Mouse (Mus musculus): ENCODE data around the gene Tcf20. TPM values are rescaled to one million over a fixed set of nuclear protein-coding genes. Genes with fewer than 3 reads are reported as not detected.

Tcf20 gene
- total RNA-seq, 1 experiment, result 143 TPM

DNA sequence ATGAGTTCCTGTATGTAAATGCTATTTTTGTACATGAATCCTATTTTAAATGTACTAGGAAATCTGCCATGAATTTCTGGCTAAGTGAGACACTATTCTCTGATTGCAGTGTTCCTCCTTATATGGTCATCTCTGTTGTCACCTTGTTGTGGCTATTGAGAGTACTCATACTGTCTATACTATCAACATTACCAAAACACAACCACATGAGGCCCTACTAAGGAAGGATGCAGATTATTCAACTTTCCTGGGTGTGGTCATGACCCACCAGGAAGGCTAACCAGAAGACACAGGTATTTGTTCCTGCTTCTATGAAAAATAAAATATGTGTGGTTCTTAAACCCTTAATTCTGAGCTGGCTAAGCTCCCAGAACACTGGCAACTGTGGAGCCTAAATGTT is 161.8 kb downstream of the Tcf20 start:
- in situ Hi-C loops (cut with MboI; ENCODE audit: low sequenced_read_pairs in 2 of 2, unreplicated experiment in 2 of 2), result no loop called here
- Histone ChIP-seq H3K27ac (ENCODE audit: insufficient read depth, low read depth, low read length, poor library complexity, severe bottlenecking) (no peak overlapping the region), H3K36me3 (ENCODE audit: control insufficient read depth, insufficient read depth, low read length, poor library complexity, severe bottlenecking) (peaks cover 8% of the 10 kb centered on the region), H3K9ac (ENCODE audit: insufficient read depth, low read depth, low read length, poor library complexity, severe bottlenecking) (no peak overlapping the region), H3K4me3 (ENCODE audit: insufficient read depth in 1 of 2, low read depth in 1 of 2, low read length in 2 of 2, poor library complexity in 1 of 2, severe bottlenecking in 1 of 2) (no peak overlapping the region), H3K9me3 (ENCODE audit: control insufficient read depth, insufficient read depth, low read depth, low read length) (no peaks in the 10 kb centered on the region), H3K4me1 (ENCODE audit: control insufficient read depth in 2 of 2, insufficient read depth in 2 of 2, low read length in 2 of 2, poor library complexity in 1 of 2) (no peaks in the 10 kb centered on the region)
- TF ChIP-seq ZNF384 (IDR thresholded peaks at IDR 0.05; ENCODE audit: low read depth, low read length), result no peak
- no peak for TF ChIP-seq HCFC1 (IDR thresholded peaks at IDR 0.05; ENCODE audit: borderline replicate concordance, insufficient read depth, low read length)
- TF ChIP-seq MAFK (IDR thresholded peaks at IDR 0.05; ENCODE audit: insufficient read depth, low read depth, low read length), result no peak
- TF ChIP-seq ZC3H11A (IDR thresholded peaks at IDR 0.05; ENCODE audit: borderline replicate concordance, low read depth, low read length), result no peak
- no peak for TF ChIP-seq CHD2 (IDR thresholded peaks at IDR 0.05; ENCODE audit: low read depth, low read length)
- no peak for DNase-seq (ENCODE audit: low read depth, low spot score)

DNA sequence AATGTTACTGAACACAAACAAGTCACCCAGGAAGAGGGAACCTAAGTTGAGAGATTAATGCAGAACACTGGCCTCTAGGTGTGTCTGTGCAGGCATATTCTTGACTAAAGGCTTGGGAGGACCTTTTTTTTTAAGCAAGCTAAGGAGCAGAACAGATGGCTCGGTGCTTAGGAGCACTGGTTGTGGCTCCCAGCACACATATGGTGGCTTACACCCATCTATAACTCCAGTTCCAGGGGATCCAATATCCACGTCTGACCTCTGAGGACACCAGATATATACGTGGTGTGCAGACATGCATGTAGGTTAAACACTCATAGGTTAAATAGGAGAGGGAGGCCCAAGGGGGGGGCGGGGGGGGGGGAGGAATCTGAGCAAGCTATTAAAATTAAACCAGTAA is 165.3 kb downstream of the Tcf20 start:
- in situ Hi-C loops (cut with MboI; ENCODE audit: low sequenced_read_pairs in 2 of 2, unreplicated experiment in 2 of 2), result no loop called here
- H3K9ac ChIP-seq (ENCODE audit: insufficient read depth, low read depth, low read length, poor library complexity, severe bottlenecking), result no peak overlapping the region
- H3K4me3 ChIP-seq (ENCODE audit: insufficient read depth in 1 of 2, low read depth in 1 of 2, low read length in 2 of 2, poor library complexity in 1 of 2, severe bottlenecking in 1 of 2), result no peak overlapping the region
- H3K9me3 ChIP-seq (ENCODE audit: control insufficient read depth, insufficient read depth, low read depth, low read length), result no peaks in the 10 kb centered on the region
- TF ChIP-seq CHD2 (IDR thresholded peaks at IDR 0.05; ENCODE audit: low read depth, low read length) (no peak), HCFC1 (IDR thresholded peaks at IDR 0.05; ENCODE audit: borderline replicate concordance, insufficient read depth, low read length) (no peak), ZNF384 (IDR thresholded peaks at IDR 0.05; ENCODE audit: low read depth, low read length) (no peak), ZC3H11A (IDR thresholded peaks at IDR 0.05; ENCODE audit: borderline replicate concordance, low read depth, low read length) (no peak), MAFK (IDR thresholded peaks at IDR 0.05; ENCODE audit: insufficient read depth, low read depth, low read length) (no peak)
- no peak overlapping the region for H3K27ac ChIP-seq (ENCODE audit: insufficient read depth, low read depth, low read length, poor library complexity, severe bottlenecking)
- no peak for DNase-seq (ENCODE audit: low read depth, low spot score)
- H3K36me3 ChIP-seq (ENCODE audit: control insufficient read depth, insufficient read depth, low read length, poor library complexity, severe bottlenecking), result peaks cover 8% of the 10 kb centered on the region
- no peaks in the 10 kb centered on the region for H3K4me1 ChIP-seq (ENCODE audit: control insufficient read depth in 2 of 2, insufficient read depth in 2 of 2, low read length in 2 of 2, poor library complexity in 1 of 2)

DNA sequence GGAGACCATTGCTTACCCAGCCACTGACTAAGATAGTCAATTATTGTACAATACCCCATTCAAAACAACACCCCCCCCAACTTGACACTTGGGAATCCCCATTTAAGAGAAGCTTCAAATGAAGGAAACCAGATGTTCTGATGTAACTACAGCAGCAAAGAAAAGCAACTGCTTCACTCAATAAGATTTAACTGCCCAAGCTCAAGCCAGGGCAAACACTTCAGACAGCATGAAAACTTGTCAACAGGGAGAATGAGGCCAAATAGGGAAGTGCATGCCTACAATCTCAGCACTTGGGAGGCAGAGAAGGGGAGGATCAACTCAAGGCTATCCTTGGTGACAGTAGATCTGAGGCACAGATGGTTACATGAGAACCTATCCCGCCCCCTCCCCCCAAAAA is 166.0 kb downstream of the Tcf20 start:
- Histone ChIP-seq H3K9ac (ENCODE audit: insufficient read depth, low read depth, low read length, poor library complexity, severe bottlenecking) (no peak overlapping the region), H3K4me3 (ENCODE audit: insufficient read depth in 1 of 2, low read depth in 1 of 2, low read length in 2 of 2, poor library complexity in 1 of 2, severe bottlenecking in 1 of 2) (no peak overlapping the region), H3K27ac (ENCODE audit: insufficient read depth, low read depth, low read length, poor library complexity, severe bottlenecking) (no peak overlapping the region), H3K4me1 (ENCODE audit: control insufficient read depth in 2 of 2, insufficient read depth in 2 of 2, low read length in 2 of 2, poor library complexity in 1 of 2) (no peaks in the 10 kb centered on the region), H3K9me3 (ENCODE audit: control insufficient read depth, insufficient read depth, low read depth, low read length) (no peaks in the 10 kb centered on the region), H3K36me3 (ENCODE audit: control insufficient read depth, insufficient read depth, low read length, poor library complexity, severe bottlenecking) (peaks cover 8% of the 10 kb centered on the region)
- TF ChIP-seq CHD2 (IDR thresholded peaks at IDR 0.05; ENCODE audit: low read depth, low read length) (no peak), ZC3H11A (IDR thresholded peaks at IDR 0.05; ENCODE audit: borderline replicate concordance, low read depth, low read length) (no peak), MAFK (IDR thresholded peaks at IDR 0.05; ENCODE audit: insufficient read depth, low read depth, low read length) (no peak), ZNF384 (IDR thresholded peaks at IDR 0.05; ENCODE audit: low read depth, low read length) (no peak)
- DNase-seq (ENCODE audit: low read depth, low spot score), result no peak
- in situ Hi-C loops (cut with MboI; ENCODE audit: low sequenced_read_pairs in 2 of 2, unreplicated experiment in 2 of 2), result no loop called here

DNA sequence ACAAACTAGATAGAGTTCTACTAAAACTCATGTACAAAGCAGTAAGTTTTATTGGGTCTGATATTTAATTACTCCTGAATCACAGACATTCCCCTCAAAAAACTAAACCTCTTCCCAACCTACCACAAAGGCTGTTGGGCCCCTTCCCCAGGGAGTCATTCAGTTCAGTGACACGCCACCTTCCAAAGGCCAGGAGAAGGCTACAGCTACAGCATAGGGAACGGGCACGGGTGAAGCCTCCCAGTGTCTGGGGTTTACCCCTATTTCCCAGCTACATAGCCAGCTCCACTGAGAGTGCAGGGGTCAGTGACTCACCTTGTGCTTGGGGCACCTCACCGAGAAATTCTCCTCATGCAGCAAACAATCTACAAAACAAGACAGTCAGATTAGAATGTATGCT is 172.4 kb downstream of the Tcf20 start:
- no peak for DNase-seq (ENCODE audit: low read depth, low spot score)
- no peak overlapping the region for H3K4me3 ChIP-seq (ENCODE audit: insufficient read depth in 1 of 2, low read depth in 1 of 2, low read length in 2 of 2, poor library complexity in 1 of 2, severe bottlenecking in 1 of 2)
- in situ Hi-C loops (cut with MboI; ENCODE audit: low sequenced_read_pairs in 2 of 2, unreplicated experiment in 2 of 2), result no loop called here
- TF ChIP-seq HCFC1 (IDR thresholded peaks at IDR 0.05; ENCODE audit: borderline replicate concordance, insufficient read depth, low read length), result no peak
- no peak for TF ChIP-seq MAFK (IDR thresholded peaks at IDR 0.05; ENCODE audit: insufficient read depth, low read depth, low read length)
- no peak for TF ChIP-seq ZC3H11A (IDR thresholded peaks at IDR 0.05; ENCODE audit: borderline replicate concordance, low read depth, low read length)
- TF ChIP-seq ZNF384 (IDR thresholded peaks at IDR 0.05; ENCODE audit: low read depth, low read length), result no peak
- TF ChIP-seq CHD2 (IDR thresholded peaks at IDR 0.05; ENCODE audit: low read depth, low read length), result no peak
- H3K4me1 ChIP-seq (ENCODE audit: control insufficient read depth in 2 of 2, insufficient read depth in 2 of 2, low read length in 2 of 2, poor library complexity in 1 of 2), result no peaks in the 10 kb centered on the region
- no peak overlapping the region for H3K27ac ChIP-seq (ENCODE audit: insufficient read depth, low read depth, low read length, poor library complexity, severe bottlenecking)
- no peaks in the 10 kb centered on the region for H3K9me3 ChIP-seq (ENCODE audit: control insufficient read depth, insufficient read depth, low read depth, low read length)
- peaks cover 10% of the 10 kb centered on the region; the same call in 1 of the 2 replicates for H3K36me3 ChIP-seq (ENCODE audit: control insufficient read depth, insufficient read depth, low read length, poor library complexity, severe bottlenecking)
- no peak overlapping the region for H3K9ac ChIP-seq (ENCODE audit: insufficient read depth, low read depth, low read length, poor library complexity, severe bottlenecking)

DNA sequence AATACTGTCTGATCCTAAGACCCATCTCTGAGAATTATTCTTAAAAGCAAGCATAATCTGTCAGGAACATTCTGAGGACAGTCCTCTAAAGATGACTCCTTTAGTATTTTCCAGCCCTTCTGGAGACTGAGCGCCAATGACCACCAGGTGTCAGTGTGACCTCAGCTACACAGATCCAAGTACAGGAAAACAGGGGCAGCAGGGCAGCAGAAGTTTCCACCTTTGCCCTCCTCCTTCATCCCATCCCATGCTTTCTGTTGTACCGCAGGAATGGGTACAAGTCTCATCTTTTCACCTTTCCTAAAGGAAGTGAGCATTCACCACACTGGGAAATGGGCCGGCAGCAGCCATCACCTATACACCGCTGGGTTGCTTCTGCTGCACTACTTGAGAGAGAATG is 172.9 kb downstream of the Tcf20 start:
- peak; percentile 39 for DNase-seq (ENCODE audit: low read depth, low spot score)
- no peak overlapping the region for H3K4me3 ChIP-seq (ENCODE audit: insufficient read depth in 1 of 2, low read depth in 1 of 2, low read length in 2 of 2, poor library complexity in 1 of 2, severe bottlenecking in 1 of 2)
- H3K9me3 ChIP-seq (ENCODE audit: control insufficient read depth, insufficient read depth, low read depth, low read length), result no peaks in the 10 kb centered on the region
- H3K36me3 ChIP-seq (ENCODE audit: control insufficient read depth, insufficient read depth, low read length, poor library complexity, severe bottlenecking), result peaks cover 10% of the 10 kb centered on the region; the same call in 1 of the 2 replicates
- TF ChIP-seq ZC3H11A (IDR thresholded peaks at IDR 0.05; ENCODE audit: borderline replicate concordance, low read depth, low read length) (peak; percentile 58; the same call in 1 of the 2 replicates), MAFK (IDR thresholded peaks at IDR 0.05; ENCODE audit: insufficient read depth, low read depth, low read length) (no peak)
- H3K9ac ChIP-seq (ENCODE audit: insufficient read depth, low read depth, low read length, poor library complexity, severe bottlenecking), result no peak overlapping the region
- no peak overlapping the region for H3K27ac ChIP-seq (ENCODE audit: insufficient read depth, low read depth, low read length, poor library complexity, severe bottlenecking)
- peaks cover 0 to 1% of the 10 kb centered on the region in 2 experiments; a peak in 1 of 4 replicates for H3K4me1 ChIP-seq (ENCODE audit: control insufficient read depth in 2 of 2, insufficient read depth in 2 of 2, low read length in 2 of 2, poor library complexity in 1 of 2)
- in situ Hi-C loops (cut with MboI; ENCODE audit: low sequenced_read_pairs in 2 of 2, unreplicated experiment in 2 of 2), result no loop called here
